Mouse (Mus musculus) heart, postnatal 25 days (tissue): ENCODE measurements at regions not wholly inside any gene's neighbourhood (a gene's known extent, or its start where the extent isn't known, plus 50 kb on each side); places are given as distances from the start of the nearest gene placed in this dataset.

Experiments used
- DNase-seq: peaks from one replicate; pipeline ENCODE4 v3.0.0; 2022; ENCODE audit warnings: low spot score
- intact Hi-C: fragments of 180-260 bp; cut with DNase I; formaldehyde crosslinking; loops from one replicate; pipeline ENCODE4 v1.15.1; 2025

DNA sequence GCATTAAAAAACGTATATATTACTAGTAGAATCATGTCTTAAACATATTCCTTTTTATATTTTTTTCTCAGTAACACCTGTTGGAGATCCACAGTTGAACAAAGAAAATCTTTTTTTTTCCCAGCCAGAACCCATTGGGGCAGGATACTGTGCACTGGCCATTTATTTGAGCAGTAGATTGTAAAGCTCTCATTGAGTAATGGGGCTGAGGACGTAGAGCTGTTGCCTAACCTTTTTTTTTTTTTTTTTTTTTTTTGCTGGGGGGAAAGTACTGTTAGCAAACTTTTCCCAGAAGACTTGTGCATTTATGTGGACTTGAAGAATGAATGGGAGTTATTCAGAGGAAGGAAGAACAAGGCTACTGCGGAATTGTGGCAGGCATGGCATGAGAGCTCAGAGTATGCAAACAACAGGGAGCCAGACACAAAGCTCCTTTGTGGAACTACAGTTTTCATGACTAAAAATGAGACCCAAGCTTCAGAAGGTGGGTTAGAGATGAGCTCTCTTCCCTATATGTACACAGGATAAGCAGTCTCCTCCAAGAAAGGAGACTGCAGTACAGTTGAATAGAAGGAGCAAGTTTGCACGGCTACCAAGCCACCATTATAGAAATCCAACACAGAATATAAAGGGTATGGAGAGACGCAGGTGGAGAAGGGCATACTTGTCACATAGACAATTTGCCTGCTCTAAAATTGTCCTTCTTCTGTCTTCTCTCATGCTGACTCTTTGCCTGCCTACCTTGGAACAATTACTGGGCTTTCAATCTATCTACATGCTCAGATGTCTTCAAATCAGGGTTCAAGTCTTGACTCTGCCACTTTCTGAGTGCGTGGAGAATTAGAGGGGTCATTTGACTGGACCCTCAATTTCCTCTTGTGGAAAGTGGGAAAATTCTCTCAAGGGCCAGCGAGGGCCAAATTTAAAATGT lies 100.7 kb upstream of the Hs3st1 start:
- intact Hi-C loops: no loop called here
- DNase-seq: no peak

DNA sequence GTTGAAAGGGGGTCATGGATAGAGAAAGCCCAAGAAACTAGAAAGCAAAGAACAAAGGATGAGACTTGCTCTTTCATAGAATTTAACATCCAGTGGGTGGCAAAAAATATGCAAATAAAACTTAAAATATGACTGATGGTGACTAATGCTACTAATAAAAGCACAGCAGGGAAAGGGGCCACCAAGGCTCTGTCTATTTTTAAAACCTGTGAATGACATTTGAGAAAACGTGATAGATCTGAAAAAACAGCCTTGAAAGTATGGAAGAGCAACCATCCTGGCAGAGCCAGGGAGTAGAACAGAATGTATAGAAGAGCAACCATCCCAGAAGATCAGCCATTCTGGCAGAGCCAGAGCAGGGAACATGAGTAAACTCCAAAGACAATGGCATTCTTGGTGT lies 91.9 kb upstream of the Hs3st1 start:
- no peak for DNase-seq
- intact Hi-C loops: no loop called here

DNA sequence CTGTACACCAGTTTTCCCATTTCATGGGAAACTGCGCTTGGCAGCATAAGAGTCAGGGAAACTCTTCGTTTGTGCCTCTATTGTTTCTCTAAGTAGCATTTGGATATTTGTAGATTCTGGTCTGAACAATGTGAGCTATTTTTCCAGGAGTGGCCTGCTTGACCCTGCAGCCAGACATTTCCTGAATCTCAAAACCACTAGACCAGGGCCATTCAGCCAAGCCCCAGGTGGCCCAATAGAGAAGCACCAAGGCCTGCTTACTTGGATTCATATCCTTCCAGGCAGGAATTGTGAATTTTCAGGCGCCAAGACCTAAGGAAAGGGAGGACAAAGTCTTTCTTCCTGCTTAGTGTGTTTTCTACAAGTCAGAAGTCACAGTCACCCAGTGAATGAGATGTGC lies 85.9 kb upstream of the Hs3st1 start:
- peak; percentile 52 for DNase-seq
- intact Hi-C loops: no loop called here

DNA sequence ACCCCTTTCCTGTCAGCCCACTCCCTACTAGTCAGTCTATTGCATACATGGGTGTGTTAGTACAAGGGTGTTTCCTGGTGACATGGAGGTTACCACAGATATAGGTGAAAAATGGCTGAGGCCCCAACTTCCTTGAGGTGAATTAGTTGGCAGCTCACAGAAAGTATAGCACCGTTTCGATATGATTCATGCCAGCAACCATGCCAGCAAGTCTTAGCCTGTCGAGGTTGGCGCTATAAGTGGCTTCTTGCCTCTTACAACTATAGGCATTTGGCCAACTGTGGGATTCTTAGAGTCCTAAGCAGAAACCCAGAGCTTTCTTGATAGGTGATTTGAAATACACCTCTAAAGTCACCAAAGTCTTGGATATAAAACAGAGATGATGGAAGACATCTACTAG lies 85.3 kb upstream of the Hs3st1 start:
- intact Hi-C loops: no loop called here

DNA sequence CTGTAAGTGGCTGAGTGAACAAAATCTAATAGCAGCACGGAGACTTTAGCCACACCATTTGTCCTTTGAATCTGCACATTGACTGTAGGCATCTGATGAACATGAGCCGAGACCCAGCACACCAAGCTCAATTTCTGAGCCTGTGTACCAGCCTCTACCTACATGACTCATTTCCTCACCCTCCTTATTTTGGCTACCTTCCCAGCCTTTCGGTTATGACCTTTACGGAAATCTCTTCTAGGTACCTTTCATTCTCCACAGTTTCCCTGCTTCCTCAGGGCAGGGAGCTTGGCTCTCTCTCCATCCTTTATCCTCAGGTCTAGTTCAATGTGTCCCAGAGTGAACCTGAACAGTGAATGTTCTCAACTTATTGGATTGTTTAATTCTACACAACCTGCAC lies 77.3 kb upstream of the Hs3st1 start:
- intact Hi-C loops: loop anchor here (5.0 to 10.0 kb wide), 3 partner anchors 75 to 212 kb away; partner anchors contain the start of gene Hs3st1
- DNase-seq: peak; percentile 2

More for the DNA sequence above, 85.3 kb upstream of the Hs3st1 start:
- DNase-seq: no peak

DNA sequence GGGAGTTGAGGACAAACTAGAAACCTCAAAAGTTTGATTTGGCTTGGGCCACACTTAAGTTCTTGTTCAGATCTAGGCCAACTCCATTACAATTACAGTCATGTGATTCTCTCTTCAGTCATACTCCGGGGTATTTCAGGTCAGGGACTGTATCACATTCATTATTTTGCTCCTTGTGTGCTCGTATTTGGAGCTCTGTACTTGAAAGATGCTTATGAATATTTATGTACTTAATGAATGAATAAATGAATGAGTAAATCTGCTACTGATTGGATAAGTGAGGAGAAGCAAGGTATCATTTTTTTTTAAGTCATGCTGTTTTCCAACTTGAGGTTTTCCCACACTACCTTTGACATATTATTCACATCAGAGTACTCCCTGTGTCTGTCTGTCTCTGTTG lies 69.4 kb upstream of the Hs3st1 start:
- intact Hi-C loops: no loop called here
- DNase-seq: no peak

DNA sequence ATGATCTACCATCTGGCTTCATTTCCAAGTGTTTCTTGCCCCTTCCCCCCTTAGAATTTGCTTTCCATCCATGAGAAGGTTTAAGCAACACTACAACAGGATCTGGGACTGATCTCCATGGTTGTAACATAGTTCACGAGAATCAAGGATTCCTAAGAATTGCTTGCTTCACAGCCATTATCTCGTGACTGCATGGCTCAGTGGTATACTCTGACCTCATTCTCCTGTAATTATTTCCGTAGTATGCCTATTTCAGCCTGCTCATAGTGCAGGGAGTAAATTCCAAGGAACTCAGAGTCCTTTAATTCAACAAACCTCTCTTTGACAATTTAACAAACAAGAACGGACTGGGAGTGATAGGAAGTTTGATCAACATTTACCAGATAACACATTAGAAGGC lies 51.4 kb upstream of the Hs3st1 start:
- intact Hi-C loops: no loop called here

More for the DNA sequence above, 51.4 kb upstream of the Hs3st1 start:
- DNase-seq: no peak
